Mouse (Mus musculus): ENCODE measurements around the gene Plk1.

The Plk1 gene

GRCm38 (mm10) chr7:122158915-122159902 lies at the start of gene Plk1:
Gene Plk1 (plus strand): TSS chr7:122159439.
- peak; percentile 59 to 68 for DNase-seq (ENCODE audit: low spot score in 2 of 2)

GRCm38 (mm10) chr7:122123518-122123917 lies 35.7 kb upstream of the Plk1 start:
- no peak for DNase-seq (ENCODE audit: low spot score in 2 of 2)

GRCm38 (mm10) chr7:122125636-122126035 lies 33.6 kb upstream of the Plk1 start:
- DNase-seq (ENCODE audit: low spot score in 2 of 2) = no peak

GRCm38 (mm10) chr7:122126946-122127345 lies 32.3 kb upstream of the Plk1 start:
- no peak for DNase-seq (ENCODE audit: low spot score in 2 of 2)

GRCm38 (mm10) chr7:122131834-122132233 lies 27.4 kb upstream of the Plk1 start:
- DNase-seq (ENCODE audit: low spot score in 2 of 2) = no peak

- peak; percentile 97 to 98 for DNase-seq (ENCODE audit: low spot score in 2 of 2)
Measured at GRCm38 (mm10) chr7:122132497-122133337, 26.5 kb upstream of the Plk1 start, which contains the start of the genes Palb2 and Dctn5. Gene Palb2 (minus strand): TSS chr7:122132985. Gene Dctn5 (plus strand): TSS chr7:122133041.

GRCm38 (mm10) chr7:122133338-122133625 lies 26.0 kb upstream of the Plk1 start:
- DNase-seq (ENCODE audit: low spot score in 2 of 2) = no peak

- no peak for DNase-seq (ENCODE audit: low spot score in 2 of 2)
Measured at GRCm38 (mm10) chr7:122135070-122135469, 24.2 kb upstream of the Plk1 start.

GRCm38 (mm10) chr7:122137071-122137470 lies 22.2 kb upstream of the Plk1 start:
- no peak for DNase-seq (ENCODE audit: low spot score in 2 of 2)

- DNase-seq (ENCODE audit: low spot score in 2 of 2) = peak in 1 of 2 experiments; percentile 29
Measured at GRCm38 (mm10) chr7:122138190-122138589, 21.0 kb upstream of the Plk1 start.

GRCm38 (mm10) chr7:122140991-122141390 lies 18.2 kb upstream of the Plk1 start:
- no peak for DNase-seq (ENCODE audit: low spot score in 2 of 2)

- DNase-seq (ENCODE audit: low spot score in 2 of 2) = no peak
Measured at GRCm38 (mm10) chr7:122152473-122152872, 6.8 kb upstream of the Plk1 start.

- no peak for DNase-seq (ENCODE audit: low spot score in 2 of 2)
Measured at GRCm38 (mm10) chr7:122158488-122158887, 751 bp upstream of the Plk1 start.

- no peak for DNase-seq (ENCODE audit: low spot score in 2 of 2)
Measured at GRCm38 (mm10) chr7:122160037-122160436, 798 bp downstream of the Plk1 start.

GRCm38 (mm10) chr7:122163766-122164165 lies 4.5 kb downstream of the Plk1 start:
- DNase-seq (ENCODE audit: low spot score in 2 of 2) = no peak

GRCm38 (mm10) chr7:122167203-122167602 lies 8.0 kb downstream of the Plk1 start:
- DNase-seq (ENCODE audit: low spot score in 2 of 2) = no peak

- DNase-seq (ENCODE audit: low spot score in 2 of 2) = no peak
Measured at GRCm38 (mm10) chr7:122170705-122171104, 11.5 kb downstream of the Plk1 start.

- DNase-seq (ENCODE audit: low spot score in 2 of 2) = no peak
Measured at GRCm38 (mm10) chr7:122171613-122172012, 12.4 kb downstream of the Plk1 start.

GRCm38 (mm10) chr7:122180720-122181119 lies 21.5 kb downstream of the Plk1 start:
- no peak for DNase-seq (ENCODE audit: low spot score in 2 of 2)

GRCm38 (mm10) chr7:122184569-122184968 lies 25.3 kb downstream of the Plk1 start:
- no peak for DNase-seq (ENCODE audit: low spot score in 2 of 2)

- no peak for DNase-seq (ENCODE audit: low spot score in 2 of 2)
Measured at GRCm38 (mm10) chr7:122186043-122186442, 26.8 kb downstream of the Plk1 start, which contains the start of gene Ern2. Gene Ern2 (minus strand): TSS chr7:122186207.

GRCm38 (mm10) chr7:122189484-122189883 lies 30.2 kb downstream of the Plk1 start:
- DNase-seq (ENCODE audit: low spot score in 2 of 2) = no peak
